Mouse (Mus musculus) embryonic facial prominence, embryonic 11.5 days (tissue): Measurements from ENCODE around the gene Gm13694. TPM values are rescaled to one million over a fixed set of nuclear protein-coding genes. Genes with fewer than 3 reads are reported as not detected.
"Not testable (repeated sequence)": the region's sequence is repeated elsewhere in the genome, so short reads cannot be mapped to it uniquely, and the experiment has no call there.

Experiments used
- ATAC-seq: fragments of 200-750 bp; cut with Nextera tagmentation; replicated peaks from 2 replicates; pipeline ENCODE4 v1.8.0; 2017; ENCODE audit warnings: low read depth; ENCODE audit not compliant: insufficient number of reproducible peaks, low FRiP score, low TSS enrichment
- DNase-seq: peaks from one replicate; pipeline ENCODE4 v3.0.0-alpha.2; 2015; ENCODE audit warnings: low spot score
- H3K27ac ChIP-seq: fragments of 300-500 bp; sonication (generic); replicated peaks from 2 replicates; pipeline ENCODE4 v1.5.1; 2014; ENCODE audit warnings: mild to moderate bottlenecking, low read depth, low read length, control low read depth
- H3K27me3 ChIP-seq: fragments of 300-500 bp; sonication (generic); 2 replicates; pipeline ENCODE4 v1.6.1; 2014; ENCODE audit warnings: mild to moderate bottlenecking, low read length, moderate library complexity, mixed read lengths; ENCODE audit not compliant: control insufficient read depth, insufficient read depth
- H3K36me3 ChIP-seq: fragments of 300-500 bp; sonication (generic); replicated peaks from 2 replicates; pipeline ENCODE4 v1.6.1; 2014; ENCODE audit warnings: low read depth, mild to moderate bottlenecking, low read length, moderate library complexity, mixed read lengths; ENCODE audit not compliant: control insufficient read depth, insufficient read depth
- H3K4me1 ChIP-seq: fragments of 300-500 bp; sonication (generic); 2 replicates; pipeline ENCODE4 v1.6.1; 2014; ENCODE audit warnings: low read length, mixed read lengths; ENCODE audit not compliant: control insufficient read depth, insufficient read depth
- H3K4me2 ChIP-seq: fragments of 300-500 bp; sonication (generic); 2 replicates; pipeline ENCODE4 v1.6.1; 2014; ENCODE audit warnings: low read depth, mild to moderate bottlenecking, control low read depth, low read length, moderate library complexity
- H3K4me3 ChIP-seq: fragments of 300-500 bp; sonication (generic); 2 replicates; pipeline ENCODE4 v1.5.1; 2014; ENCODE audit warnings: low read depth, low read length, control low read depth
- H3K9ac ChIP-seq: fragments of 300-500 bp; sonication (generic); replicated peaks from 2 replicates; pipeline ENCODE4 v1.6.1; 2014; ENCODE audit warnings: mild to moderate bottlenecking, control low read depth, low read length
- H3K9me3 ChIP-seq: fragments of 300-500 bp; sonication (generic); replicated peaks from 2 replicates; pipeline ENCODE4 v1.6.1; 2016; ENCODE audit warnings: mild to moderate bottlenecking, low read length, inconsistent platforms, mixed read lengths; ENCODE audit not compliant: control insufficient read depth
- WGBS: fragments of 180-500 bp; shearing (Covaris S2); extraction: QIAGEN DNeasy Blood & Tissue Kit; methylation state at CpG from one replicate; pipeline ENCODE4 v1.1.7; 2014; 5-methylcytosine and 5-hydroxymethylcytosine counted together
- polyA plus RNA-seq: library from polyadenylated mRNA; unstranded; fragments of >200 nt; fragmentation: Nextera tagmentation; extraction: Ambion mirVana; gene quantifications from 2 replicates; pipeline ENCODE4 v1.2.1, GENCODE M21; 2014

Gm13694 gene
- polyA plus RNA-seq, 1 experiment from 2014 or later = not detected

- not testable (repeated sequence) for H3K4me2 ChIP-seq, H3K9me3 ChIP-seq, H3K27ac ChIP-seq, H3K4me1 ChIP-seq, H3K27me3 ChIP-seq, H3K9ac ChIP-seq, H3K4me3 ChIP-seq, H3K36me3 ChIP-seq, ATAC-seq, DNase-seq
- WGBS = 79% methylated on average over 5 of the region's 5 CpGs
Observed at GRCm38 (mm10) chr2:84016291-84016690, 37.6 kb downstream of the Gm13694 start.

- H3K9me3 ChIP-seq = no peaks in the 10 kb centered on the region
- WGBS = 77% methylated on average over 3 of the region's 3 CpGs
- H3K36me3 ChIP-seq = no peaks in the 10 kb centered on the region
- no peak overlapping the region for H3K27ac ChIP-seq
- no peak overlapping the region for H3K9ac ChIP-seq
- no peak overlapping the region for H3K4me3 ChIP-seq
- DNase-seq (no peak), ATAC-seq (no peak)
- H3K4me2 ChIP-seq = no peak overlapping the region
- H3K27me3 ChIP-seq = no peaks in the 10 kb centered on the region
- no peaks in the 10 kb centered on the region for H3K4me1 ChIP-seq
Observed at GRCm38 (mm10) chr2:84018330-84018729, 39.6 kb downstream of the Gm13694 start.

GRCm38 (mm10) chr2:84019519-84020305, 41.0 kb downstream of the Gm13694 start:
- no peaks in the 10 kb centered on the region for H3K36me3 ChIP-seq
- no peak overlapping the region for H3K4me3 ChIP-seq
- ATAC-seq (no peak; the same call in 1 of the 2 replicates), DNase-seq (no peak)
- no peaks in the 10 kb centered on the region for H3K27me3 ChIP-seq
- no peak overlapping the region for H3K9ac ChIP-seq
- H3K27ac ChIP-seq = no peak overlapping the region
- no peak overlapping the region for H3K4me2 ChIP-seq
- H3K9me3 ChIP-seq = no peaks in the 10 kb centered on the region
- no peaks in the 10 kb centered on the region for H3K4me1 ChIP-seq
- 68% methylated on average over 8 of the region's 8 CpGs for WGBS

- no peak for ATAC-seq
- H3K9me3 ChIP-seq = no peaks in the 10 kb centered on the region
- H3K27me3 ChIP-seq = no peaks in the 10 kb centered on the region
- H3K27ac ChIP-seq = no peak overlapping the region
- H3K4me1 ChIP-seq = no peaks in the 10 kb centered on the region
- no peak overlapping the region for H3K4me2 ChIP-seq
- no peak for DNase-seq
- H3K9ac ChIP-seq = no peak overlapping the region
- WGBS = 82% methylated on average over 2 of the region's 2 CpGs
- H3K4me3 ChIP-seq = no peak overlapping the region
- no peaks in the 10 kb centered on the region for H3K36me3 ChIP-seq
Observed at GRCm38 (mm10) chr2:84021930-84022329, 43.2 kb downstream of the Gm13694 start.

GRCm38 (mm10) chr2:84022905-84023304, 44.2 kb downstream of the Gm13694 start:
- H3K9ac ChIP-seq = no peak overlapping the region
- H3K9me3 ChIP-seq = no peaks in the 10 kb centered on the region
- H3K4me1 ChIP-seq = no peaks in the 10 kb centered on the region
- no peaks in the 10 kb centered on the region for H3K27me3 ChIP-seq
- no peak for DNase-seq
- no peak overlapping the region for H3K4me2 ChIP-seq
- WGBS = 86% methylated on average over 2 of the region's 2 CpGs
- H3K4me3 ChIP-seq = no peak overlapping the region
- no peaks in the 10 kb centered on the region for H3K36me3 ChIP-seq
- no peak overlapping the region for H3K27ac ChIP-seq
- ATAC-seq = no peak

- DNase-seq = no peak
Observed at GRCm38 (mm10) chr2:84023319-84023718, 44.6 kb downstream of the Gm13694 start.

GRCm38 (mm10) chr2:84025217-84025616, 46.5 kb downstream of the Gm13694 start:
- H3K4me2 ChIP-seq = no peak overlapping the region
- H3K27ac ChIP-seq = no peak overlapping the region
- 59% methylated on average over 4 of the region's 4 CpGs for WGBS
- H3K27me3 ChIP-seq = no peaks in the 10 kb centered on the region
- no peaks in the 10 kb centered on the region for H3K4me1 ChIP-seq
- H3K9me3 ChIP-seq = no peaks in the 10 kb centered on the region
- no peaks in the 10 kb centered on the region for H3K36me3 ChIP-seq
- no peak for ATAC-seq
- H3K9ac ChIP-seq = no peak overlapping the region
- H3K4me3 ChIP-seq = no peak overlapping the region
- no peak for DNase-seq

More at GRCm38 (mm10) chr2:84023319-84023718, 44.6 kb downstream of the Gm13694 start:
- ATAC-seq = no peak
- H3K4me1 ChIP-seq = no peaks in the 10 kb centered on the region
- H3K4me2 ChIP-seq = no peak overlapping the region
- no peaks in the 10 kb centered on the region for H3K36me3 ChIP-seq
- no peak overlapping the region for H3K27ac ChIP-seq
- no peaks in the 10 kb centered on the region for H3K27me3 ChIP-seq
- no peak overlapping the region for H3K9ac ChIP-seq
- 89% methylated on average over 2 of the region's 2 CpGs for WGBS
- H3K9me3 ChIP-seq = no peaks in the 10 kb centered on the region
- H3K4me3 ChIP-seq = no peak overlapping the region
